Mouse (Mus musculus) stomach, embryonic 14.5 days (tissue): ENCODE measurements around the gene Selenbp1. TPM values are rescaled to one million over a fixed set of nuclear protein-coding genes. Genes with fewer than 3 reads are reported as not detected.
"Not testable (repeated sequence)": the region's sequence is repeated elsewhere in the genome, so short reads cannot be mapped to it uniquely, and the experiment has no call there.

Source experiments
- ATAC-seq: fragments of 200-750 bp; cut with Nextera tagmentation; 2 replicates; pipeline ENCODE4 v1.8.0; 2017; ENCODE audit warnings: low read depth, moderate TSS enrichment; ENCODE audit not compliant: insufficient number of reproducible peaks, insufficient read depth, low FRiP score
- H3K27ac ChIP-seq: fragments of 300-500 bp; sonication (generic); 2 replicates; pipeline ENCODE4 v1.5.1; 2014; ENCODE audit warnings: mild to moderate bottlenecking, low read length, moderate library complexity, mixed read lengths
- H3K27me3 ChIP-seq: fragments of 300-500 bp; sonication (generic); 2 replicates; pipeline ENCODE4 v1.6.1; 2014; ENCODE audit warnings: low read length, control low read depth, mixed read lengths; ENCODE audit not compliant: control insufficient read depth, insufficient read depth
- H3K36me3 ChIP-seq: fragments of 300-500 bp; sonication (generic); 2 replicates; pipeline ENCODE4 v1.6.1; 2014; ENCODE audit warnings: mild to moderate bottlenecking, control low read depth, low read length, moderate library complexity, mixed read lengths; ENCODE audit not compliant: control insufficient read depth, insufficient read depth
- H3K4me1 ChIP-seq: fragments of 300-500 bp; sonication (generic); 2 replicates; pipeline ENCODE4 v1.6.1; 2014; ENCODE audit warnings: low read length, control low read depth, mixed read lengths; ENCODE audit not compliant: control insufficient read depth, insufficient read depth
- H3K4me2 ChIP-seq: fragments of 300-500 bp; sonication (generic); replicated peaks from 2 replicates; pipeline ENCODE4 v1.6.1; 2014; ENCODE audit warnings: low read depth, low read length, control low read depth
- H3K4me3 ChIP-seq: fragments of 300-500 bp; sonication (generic); 2 replicates; pipeline ENCODE4 v1.5.1; 2014; ENCODE audit warnings: low read depth, low read length, control low read depth
- H3K9ac ChIP-seq: fragments of 300-500 bp; sonication (generic); replicated peaks from 2 replicates; pipeline ENCODE4 v1.6.1; 2014; ENCODE audit warnings: low read depth, mild to moderate bottlenecking, control low read depth, low read length, moderate library complexity, mixed read lengths
- H3K9me3 ChIP-seq: fragments of 300-500 bp; sonication (generic); 2 replicates; pipeline ENCODE4 v1.6.1; 2016; ENCODE audit warnings: low read depth, low read length, control low read depth; ENCODE audit not compliant: control insufficient read depth
- WGBS: fragments of 180-500 bp; shearing (Covaris S2); extraction: QIAGEN DNeasy Blood & Tissue Kit; methylation state at CpG from one replicate; pipeline ENCODE4 v1.1.7; 2014; 5-methylcytosine and 5-hydroxymethylcytosine counted together
- polyA plus RNA-seq: library from polyadenylated mRNA; unstranded; fragments of >200 nt; fragmentation: Nextera tagmentation; extraction: Ambion mirVana; gene quantifications from 2 replicates; pipeline ENCODE4 v1.2.1, GENCODE M21; 2014

Selenbp1 gene
- polyA plus RNA-seq, 1 experiment from 2014 or later = 86.2 TPM

DNA sequence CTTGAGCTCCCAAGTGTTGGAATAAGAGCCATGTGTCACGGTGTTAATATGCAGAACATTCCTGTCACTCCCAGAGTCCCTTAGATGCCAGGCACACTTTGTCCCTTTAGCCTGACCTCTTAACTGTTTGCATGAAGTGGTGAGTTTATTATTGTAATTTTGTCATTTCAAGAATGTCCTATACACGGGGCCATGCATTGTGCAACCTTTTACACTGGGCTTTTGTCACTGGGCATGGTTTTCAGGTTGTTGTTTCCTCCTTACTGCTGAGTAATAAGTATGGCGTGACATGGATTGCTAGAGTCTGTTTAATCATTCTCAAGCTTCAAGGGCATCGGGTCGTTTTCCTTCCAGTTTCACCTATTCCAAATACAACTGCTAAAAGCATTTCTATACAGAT lies 19.1 kb upstream of the Selenbp1 start:
- Histone ChIP-seq H3K4me1 (no peaks in the 10 kb centered on the region; the same call in 1 of the 2 replicates), H3K27me3 (no peaks in the 10 kb centered on the region), H3K9ac (no peak overlapping the region), H3K4me2 (no peak overlapping the region), H3K9me3 (no peaks in the 10 kb centered on the region), H3K4me3 (no peak overlapping the region), H3K36me3 (no peaks in the 10 kb centered on the region), H3K27ac (no peak overlapping the region)
- 58% methylated on average over 5 of the region's 5 CpGs for WGBS
- no peak for ATAC-seq

DNA sequence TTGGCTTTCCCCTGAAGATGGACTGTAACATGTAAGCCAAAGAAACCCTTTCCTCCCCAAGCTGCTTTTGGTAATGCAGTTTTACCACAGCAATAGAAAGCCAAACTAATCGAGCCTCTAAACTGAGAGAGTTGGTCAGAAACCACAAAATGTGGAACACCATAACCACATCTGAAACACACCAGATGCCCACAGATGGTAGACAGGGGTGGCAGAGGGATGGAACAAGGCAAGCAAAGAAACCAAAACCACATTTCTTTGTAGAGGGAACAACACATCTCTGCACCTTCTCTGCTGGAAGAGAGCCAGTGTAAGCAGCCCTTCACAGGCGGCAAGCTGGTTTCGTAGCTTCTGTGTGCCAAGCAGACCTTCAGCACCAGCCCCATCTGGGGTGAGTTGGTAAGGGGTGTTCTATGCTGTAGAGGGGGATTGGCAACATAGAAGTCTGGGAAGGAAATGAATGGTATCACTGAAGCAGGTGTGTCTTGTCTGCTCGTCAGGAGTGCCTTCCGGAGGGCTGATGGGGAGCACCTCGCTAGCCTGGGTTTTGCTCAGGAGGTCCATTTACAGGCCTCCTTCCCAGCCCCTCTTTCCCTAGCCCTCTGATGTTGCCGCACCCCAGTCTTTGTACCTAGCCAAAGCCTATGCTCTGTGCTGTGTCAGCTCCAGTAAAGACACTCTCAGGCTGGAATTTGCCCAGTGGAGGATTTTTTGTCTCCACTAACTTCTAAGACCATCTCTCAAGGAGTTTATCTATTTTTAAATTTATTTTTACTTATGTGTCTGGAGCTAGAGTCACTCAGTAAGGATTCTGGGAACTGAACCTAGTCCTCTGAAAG lies 16.7 kb upstream of the Selenbp1 start:
- no peak for ATAC-seq
- no peaks in the 10 kb centered on the region for H3K9me3 ChIP-seq
- no peak overlapping the region for H3K27ac ChIP-seq
- no peaks in the 10 kb centered on the region; the same call in 1 of the 2 replicates for H3K4me1 ChIP-seq
- H3K27me3 ChIP-seq = no peaks in the 10 kb centered on the region
- no peak overlapping the region for H3K4me2 ChIP-seq
- no peak overlapping the region for H3K9ac ChIP-seq
- H3K36me3 ChIP-seq = no peaks in the 10 kb centered on the region
- WGBS = 66% methylated on average over 7 of the region's 7 CpGs
- H3K4me3 ChIP-seq = no peak overlapping the region

DNA sequence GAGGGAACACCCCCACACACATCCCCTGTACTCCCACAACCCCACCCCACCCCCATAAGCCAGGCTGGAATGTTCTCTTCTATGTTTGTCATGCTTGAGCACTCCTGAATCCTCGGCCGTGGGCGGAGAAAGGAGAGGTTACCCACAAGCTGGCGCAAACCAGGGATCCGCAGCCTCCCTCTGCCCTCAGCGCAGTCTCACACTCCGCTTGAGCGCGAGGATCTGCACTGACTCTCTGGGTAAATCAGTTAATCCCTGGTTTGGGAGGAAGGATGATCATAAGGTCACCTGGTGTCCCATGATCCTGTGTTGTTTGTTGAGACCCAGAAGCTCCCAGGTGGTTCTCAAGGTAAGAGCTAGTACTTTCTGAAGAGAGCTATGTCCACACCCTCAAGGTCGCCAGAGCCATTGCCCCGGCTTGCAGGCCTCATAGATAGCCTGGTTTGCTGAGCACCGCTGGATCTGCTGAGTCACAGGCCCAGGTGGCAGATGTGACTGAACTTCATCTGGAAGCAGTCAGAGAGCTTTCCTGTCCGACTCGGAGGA lies 15.0 kb upstream of the Selenbp1 start:
- H3K27me3 ChIP-seq = no peaks in the 10 kb centered on the region
- no peaks in the 10 kb centered on the region for H3K36me3 ChIP-seq
- no peak overlapping the region; the same call in 1 of the 2 replicates for H3K27ac ChIP-seq
- no peak overlapping the region for H3K9ac ChIP-seq
- H3K4me3 ChIP-seq = no peak overlapping the region
- WGBS = 52% methylated on average over 14 of the region's 14 CpGs
- H3K4me2 ChIP-seq = no peak overlapping the region
- no peaks in the 10 kb centered on the region for H3K9me3 ChIP-seq
- H3K4me1 ChIP-seq = no peaks in the 10 kb centered on the region; the same call in 1 of the 2 replicates
- ATAC-seq = peak; percentile 67

DNA sequence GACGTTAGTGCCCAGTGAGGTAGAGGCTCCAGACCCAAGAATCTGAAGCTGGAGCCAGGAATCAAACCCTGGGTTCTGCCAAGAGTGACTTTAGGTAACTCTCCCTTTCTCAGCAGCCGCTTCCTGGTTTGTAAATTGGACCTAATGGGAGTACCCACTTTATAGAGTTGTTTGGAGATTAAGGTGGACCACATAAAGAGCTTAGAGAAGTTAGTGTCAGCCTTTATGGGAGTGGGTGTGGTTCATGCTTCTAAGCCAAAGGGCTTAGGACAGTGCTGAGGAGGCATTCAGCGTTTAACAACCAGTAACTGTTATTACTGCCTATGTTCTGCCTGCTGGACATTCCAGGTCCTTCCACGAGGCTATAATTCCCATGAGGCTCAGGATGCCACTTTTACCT lies 14.0 kb upstream of the Selenbp1 start:
- Histone ChIP-seq H3K9ac (no peak overlapping the region), H3K27ac (no peak overlapping the region), H3K9me3 (no peaks in the 10 kb centered on the region), H3K36me3 (no peaks in the 10 kb centered on the region), H3K27me3 (no peaks in the 10 kb centered on the region), H3K4me3 (no peak overlapping the region), H3K4me2 (no peak overlapping the region), H3K4me1 (no peaks in the 10 kb centered on the region; the same call in 1 of the 2 replicates)
- WGBS = 85% methylated on average over 4 of the region's 4 CpGs
- no peak for ATAC-seq

DNA sequence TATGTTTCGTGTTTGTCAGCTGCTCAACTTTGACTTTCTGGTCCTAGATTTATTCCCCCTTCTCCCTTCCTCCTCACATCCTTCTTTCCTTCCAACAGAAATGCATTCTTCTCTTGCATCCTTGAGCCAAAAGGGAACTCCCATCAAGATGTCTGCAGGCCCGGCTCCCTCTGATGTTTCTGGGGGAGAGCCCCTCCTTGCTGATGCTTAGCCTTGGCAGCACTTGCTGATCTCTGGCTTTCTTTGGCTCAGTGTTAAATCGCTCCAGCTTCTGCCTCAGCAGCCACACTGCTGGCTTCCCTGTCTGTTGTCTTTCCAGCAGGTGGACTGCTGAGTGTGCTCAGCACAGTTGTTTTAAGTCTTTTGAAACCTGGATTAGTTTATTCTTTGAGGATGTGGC lies 11.8 kb upstream of the Selenbp1 start:
- H3K36me3 ChIP-seq = no peaks in the 10 kb centered on the region
- no peaks in the 10 kb centered on the region for H3K27me3 ChIP-seq
- no peak overlapping the region for H3K27ac ChIP-seq
- 41% methylated on average over 3 of the region's 3 CpGs for WGBS
- no peaks in the 10 kb centered on the region for H3K9me3 ChIP-seq
- no peak overlapping the region for H3K9ac ChIP-seq
- H3K4me3 ChIP-seq = no peak overlapping the region
- ATAC-seq = no peak
- no peak overlapping the region for H3K4me2 ChIP-seq
- no peaks in the 10 kb centered on the region; the same call in 1 of the 2 replicates for H3K4me1 ChIP-seq

DNA sequence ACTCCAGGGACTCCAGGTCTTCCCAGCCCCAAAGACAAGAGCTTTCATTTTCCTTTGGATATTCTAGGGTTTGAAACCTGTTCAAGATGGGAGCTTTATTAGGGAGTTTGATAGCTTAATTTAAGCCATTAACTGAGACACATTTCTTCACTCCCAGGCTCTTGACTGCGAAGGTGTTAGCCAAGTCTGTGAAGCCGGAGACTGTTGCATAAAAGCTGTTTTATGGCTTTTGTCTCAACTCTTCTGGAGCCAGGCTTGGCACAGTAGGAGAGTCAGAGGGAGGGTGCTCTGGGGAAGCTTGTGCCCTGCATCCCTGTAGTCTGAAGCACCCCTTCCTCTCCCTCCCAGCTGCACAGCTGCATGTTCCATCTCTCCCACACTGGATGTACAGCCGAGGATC lies 10.5 kb upstream of the Selenbp1 start:
- Histone ChIP-seq H3K4me2 (no peak overlapping the region), H3K4me3 (no peak overlapping the region), H3K9ac (no peak overlapping the region), H3K9me3 (no peaks in the 10 kb centered on the region), H3K27me3 (no peaks in the 10 kb centered on the region), H3K4me1 (no peaks in the 10 kb centered on the region; the same call in 1 of the 2 replicates), H3K36me3 (no peaks in the 10 kb centered on the region), H3K27ac (no peak overlapping the region)
- WGBS = 34% methylated on average over 3 of the region's 3 CpGs
- no peak for ATAC-seq

DNA sequence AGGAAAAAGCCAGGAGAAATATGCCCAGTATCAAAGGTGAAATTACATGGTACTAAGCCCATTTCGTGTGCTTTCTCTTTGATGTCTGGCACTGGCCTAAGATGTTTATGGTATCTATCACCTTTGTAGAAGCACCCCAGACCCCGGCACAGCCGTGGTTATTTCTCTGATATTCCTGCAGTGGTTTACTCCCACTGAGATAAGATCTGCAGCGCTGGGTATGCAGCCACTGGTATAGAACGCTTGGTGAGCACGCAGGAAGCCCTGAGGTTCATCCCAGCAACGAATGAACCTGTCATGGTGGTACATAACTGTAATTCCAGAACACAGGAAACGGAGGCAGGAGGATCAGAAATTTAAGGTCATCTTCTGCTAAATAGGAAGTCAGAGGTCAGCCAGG lies 8.2 kb upstream of the Selenbp1 start:
- ATAC-seq = no peak
- Histone ChIP-seq H3K4me1 (no peaks in the 10 kb centered on the region), H3K9ac (no peak overlapping the region), H3K27me3 (no peaks in the 10 kb centered on the region), H3K27ac (no peak overlapping the region), H3K9me3 (no peaks in the 10 kb centered on the region), H3K36me3 (no peaks in the 10 kb centered on the region), H3K4me2 (no peak overlapping the region), H3K4me3 (no peak overlapping the region)
- WGBS = 32% methylated on average over 8 of the region's 8 CpGs

DNA sequence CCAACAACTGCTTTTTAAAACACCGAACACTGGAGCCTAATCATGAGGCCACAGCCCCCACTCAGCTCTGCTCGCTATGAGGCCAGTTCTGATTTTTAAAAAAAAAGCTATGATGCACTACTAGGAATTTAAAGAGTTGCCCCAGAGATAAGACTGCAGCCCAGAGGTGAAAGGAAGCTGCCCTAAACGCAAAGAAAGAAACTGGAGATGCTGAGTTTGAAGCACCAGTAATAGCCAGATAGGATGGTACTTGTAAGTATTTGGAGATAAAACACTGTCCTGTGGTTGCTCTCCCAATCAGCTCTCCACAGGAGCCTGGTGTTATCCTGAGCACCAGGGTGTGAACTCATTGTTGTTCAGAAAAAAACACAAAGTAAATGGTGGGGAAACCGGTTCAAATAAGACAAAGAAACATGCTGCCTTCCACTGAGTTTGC lies 6.5 kb upstream of the Selenbp1 start:
- not testable (repeated sequence) for H3K36me3 ChIP-seq, H3K9me3 ChIP-seq, H3K27me3 ChIP-seq, H3K4me1 ChIP-seq, H3K4me3 ChIP-seq, H3K9ac ChIP-seq, H3K4me2 ChIP-seq, H3K27ac ChIP-seq
- ATAC-seq = 0 out of 2 replicates have a peak, but pooled peaks have one; percentile 48
- 48% methylated on average over 4 of the region's 4 CpGs for WGBS
